Mouse (Mus musculus): Measurements from ENCODE around the gene Gm1043.

Gm1043 gene

GRCm38 (mm10) chr5:37085241-37085640, at the start of gene Gm1043:
Gm1043 (plus strand) TSS chr5:37085370.
- no peak for DNase-seq (ENCODE audit: low read depth in 1 of 2, low spot score in 2 of 2)

GRCm38 (mm10) chr5:37035896-37036295, 49.3 kb upstream of the Gm1043 start:
- DNase-seq (ENCODE audit: low read depth in 1 of 2, low spot score in 2 of 2), result no peak

GRCm38 (mm10) chr5:37036884-37037283, 48.3 kb upstream of the Gm1043 start:
- no peak for DNase-seq (ENCODE audit: low read depth in 1 of 2, low spot score in 2 of 2)

- DNase-seq (ENCODE audit: low read depth in 1 of 2, low spot score in 2 of 2), result no peak
Observed at GRCm38 (mm10) chr5:37039908-37040307, 45.3 kb upstream of the Gm1043 start.

GRCm38 (mm10) chr5:37040711-37041110, 44.5 kb upstream of the Gm1043 start:
- no peak for DNase-seq (ENCODE audit: low read depth in 1 of 2, low spot score in 2 of 2)

- DNase-seq (ENCODE audit: low read depth in 1 of 2, low spot score in 2 of 2), result no peak
Observed at GRCm38 (mm10) chr5:37041651-37042050, 43.5 kb upstream of the Gm1043 start.

- DNase-seq (ENCODE audit: low read depth in 1 of 2, low spot score in 2 of 2), result no peak
Observed at GRCm38 (mm10) chr5:37042934-37043333, 42.2 kb upstream of the Gm1043 start.

GRCm38 (mm10) chr5:37044793-37045192, 40.4 kb upstream of the Gm1043 start:
- no peak for DNase-seq (ENCODE audit: low read depth in 1 of 2, low spot score in 2 of 2)

GRCm38 (mm10) chr5:37045582-37045981, 39.6 kb upstream of the Gm1043 start:
- no peak for DNase-seq (ENCODE audit: low read depth in 1 of 2, low spot score in 2 of 2)

- DNase-seq (ENCODE audit: low read depth in 1 of 2, low spot score in 2 of 2), result no peak
Observed at GRCm38 (mm10) chr5:37046791-37047190, 38.4 kb upstream of the Gm1043 start.

- DNase-seq (ENCODE audit: low read depth in 1 of 2, low spot score in 2 of 2), result no peak
Observed at GRCm38 (mm10) chr5:37047206-37047915, 37.8 kb upstream of the Gm1043 start.

- no peak for DNase-seq (ENCODE audit: low read depth in 1 of 2, low spot score in 2 of 2)
Observed at GRCm38 (mm10) chr5:37047992-37048391, 37.2 kb upstream of the Gm1043 start.

GRCm38 (mm10) chr5:37049111-37049510, 36.1 kb upstream of the Gm1043 start:
- no peak for DNase-seq (ENCODE audit: low read depth in 1 of 2, low spot score in 2 of 2)

- no peak for DNase-seq (ENCODE audit: low read depth in 1 of 2, low spot score in 2 of 2)
Observed at GRCm38 (mm10) chr5:37050521-37051373, 34.4 kb upstream of the Gm1043 start.

GRCm38 (mm10) chr5:37051374-37052100, 33.6 kb upstream of the Gm1043 start:
- DNase-seq (ENCODE audit: low read depth in 1 of 2, low spot score in 2 of 2), result no peak

GRCm38 (mm10) chr5:37052846-37053245, 32.3 kb upstream of the Gm1043 start:
- DNase-seq (ENCODE audit: low read depth in 1 of 2, low spot score in 2 of 2), result no peak

GRCm38 (mm10) chr5:37055789-37056188, 29.4 kb upstream of the Gm1043 start:
- no peak for DNase-seq (ENCODE audit: low read depth in 1 of 2, low spot score in 2 of 2)

- no peak for DNase-seq (ENCODE audit: low read depth in 1 of 2, low spot score in 2 of 2)
Observed at GRCm38 (mm10) chr5:37056471-37056870, 28.7 kb upstream of the Gm1043 start.

- DNase-seq (ENCODE audit: low read depth in 1 of 2, low spot score in 2 of 2), result no peak
Observed at GRCm38 (mm10) chr5:37061612-37062011, 23.6 kb upstream of the Gm1043 start.

GRCm38 (mm10) chr5:37064454-37065449, 20.4 kb upstream of the Gm1043 start:
- DNase-seq (ENCODE audit: low read depth in 1 of 2, low spot score in 2 of 2), result no peak

Data from monocyte, adult 2 months (primary cell).